Mouse (Mus musculus): ENCODE measurements around the gene Clec9a. TPM values are rescaled to one million over a fixed set of nuclear protein-coding genes. Genes with fewer than 3 reads are reported as not detected.
A peak's percentile ranks its signal among the peaks of the same experiment; 100 is the strongest.

The Clec9a gene
- polyA plus RNA-seq, 1 experiment from 2014 or later: 0.19 TPM

- Histone ChIP-seq H3K36me3 (ENCODE audit: control insufficient read depth, insufficient read depth) (no peaks in the 10 kb centered on the region), H3K4me3 (replicated peaks; ENCODE audit: low read length) (no peak overlapping the region), H3K4me1 (replicated peaks; ENCODE audit: control insufficient read depth, insufficient read depth, low read length) (no peaks in the 10 kb centered on the region), H3K4me2 (ENCODE audit: low read length) (no peak overlapping the region), H3K27me3 (replicated peaks; ENCODE audit: control insufficient read depth, insufficient read depth, low read length) (no peaks in the 10 kb centered on the region), H3K9me3 (ENCODE audit: control insufficient read depth, low read length) (no peaks in the 10 kb centered on the region), H3K27ac (ENCODE audit: low read length) (no peak overlapping the region), H3K9ac (replicated peaks; ENCODE audit: low read depth, low read length) (no peak overlapping the region)
- no peak for ATAC-seq
- 88% methylated on average over 1 of the region's 1 CpGs for WGBS
These were observed 5.5 kb downstream of the Clec9a start for GRCm38 (mm10) chr6:129414177-129414576.

GRCm38 (mm10) chr6:129422311-129422710 lies 13.6 kb downstream of the Clec9a start:
- H3K27me3 ChIP-seq (replicated peaks; ENCODE audit: control insufficient read depth, insufficient read depth, low read length): no peaks in the 10 kb centered on the region
- H3K27ac ChIP-seq (ENCODE audit: low read length): no peak overlapping the region
- H3K36me3 ChIP-seq (ENCODE audit: control insufficient read depth, insufficient read depth): no peaks in the 10 kb centered on the region
- H3K9me3 ChIP-seq (ENCODE audit: control insufficient read depth, low read length): no peaks in the 10 kb centered on the region
- no peak overlapping the region for H3K9ac ChIP-seq (replicated peaks; ENCODE audit: low read depth, low read length)
- no peaks in the 10 kb centered on the region for H3K4me1 ChIP-seq (replicated peaks; ENCODE audit: control insufficient read depth, insufficient read depth, low read length)
- WGBS: 92% methylated on average over 3 of the region's 3 CpGs
- ATAC-seq: no peak
- H3K4me3 ChIP-seq (replicated peaks; ENCODE audit: low read length): no peak overlapping the region
- H3K4me2 ChIP-seq (ENCODE audit: low read length): no peak overlapping the region

- H3K27me3 ChIP-seq (replicated peaks; ENCODE audit: control insufficient read depth, insufficient read depth, low read length): no peaks in the 10 kb centered on the region
- H3K4me1 ChIP-seq (replicated peaks; ENCODE audit: control insufficient read depth, insufficient read depth, low read length): no peaks in the 10 kb centered on the region
- WGBS: 63% methylated on average over 4 of the region's 4 CpGs
- H3K9me3 ChIP-seq (ENCODE audit: control insufficient read depth, low read length): no peaks in the 10 kb centered on the region
- H3K4me2 ChIP-seq (ENCODE audit: low read length): no peak overlapping the region
- H3K9ac ChIP-seq (replicated peaks; ENCODE audit: low read depth, low read length): no peak overlapping the region
- no peak overlapping the region for H3K27ac ChIP-seq (ENCODE audit: low read length)
- H3K4me3 ChIP-seq (replicated peaks; ENCODE audit: low read length): no peak overlapping the region
- peak; percentile 70 for ATAC-seq
- H3K36me3 ChIP-seq (ENCODE audit: control insufficient read depth, insufficient read depth): no peaks in the 10 kb centered on the region
These were observed 14.5 kb downstream of the Clec9a start for GRCm38 (mm10) chr6:129423040-129423733.

GRCm38 (mm10) chr6:129423734-129424072 lies 15.0 kb downstream of the Clec9a start:
- no peak overlapping the region for H3K27ac ChIP-seq (ENCODE audit: low read length)
- H3K4me2 ChIP-seq (ENCODE audit: low read length): no peak overlapping the region
- no peaks in the 10 kb centered on the region for H3K27me3 ChIP-seq (replicated peaks; ENCODE audit: control insufficient read depth, insufficient read depth, low read length)
- no peaks in the 10 kb centered on the region for H3K9me3 ChIP-seq (ENCODE audit: control insufficient read depth, low read length)
- no peaks in the 10 kb centered on the region for H3K36me3 ChIP-seq (ENCODE audit: control insufficient read depth, insufficient read depth)
- ATAC-seq: peak; percentile 89
- no peak overlapping the region for H3K9ac ChIP-seq (replicated peaks; ENCODE audit: low read depth, low read length)
- H3K4me3 ChIP-seq (replicated peaks; ENCODE audit: low read length): no peak overlapping the region
- 15% methylated on average over 1 of the region's 1 CpGs for WGBS
- no peaks in the 10 kb centered on the region for H3K4me1 ChIP-seq (replicated peaks; ENCODE audit: control insufficient read depth, insufficient read depth, low read length)

GRCm38 (mm10) chr6:129425217-129425616 lies 16.6 kb downstream of the Clec9a start:
- WGBS: 82% methylated on average over 5 of the region's 5 CpGs
- no peaks in the 10 kb centered on the region for H3K27me3 ChIP-seq (replicated peaks; ENCODE audit: control insufficient read depth, insufficient read depth, low read length)
- H3K4me2 ChIP-seq (ENCODE audit: low read length): no peak overlapping the region
- H3K9ac ChIP-seq (replicated peaks; ENCODE audit: low read depth, low read length): no peak overlapping the region
- H3K4me1 ChIP-seq (replicated peaks; ENCODE audit: control insufficient read depth, insufficient read depth, low read length): no peaks in the 10 kb centered on the region
- no peak overlapping the region for H3K27ac ChIP-seq (ENCODE audit: low read length)
- no peaks in the 10 kb centered on the region for H3K9me3 ChIP-seq (ENCODE audit: control insufficient read depth, low read length)
- ATAC-seq: no peak
- no peak overlapping the region for H3K4me3 ChIP-seq (replicated peaks; ENCODE audit: low read length)
- no peaks in the 10 kb centered on the region for H3K36me3 ChIP-seq (ENCODE audit: control insufficient read depth, insufficient read depth)

- H3K9me3 ChIP-seq (ENCODE audit: control insufficient read depth, low read length): no peaks in the 10 kb centered on the region
- no peak overlapping the region for H3K27ac ChIP-seq (ENCODE audit: low read length)
- H3K27me3 ChIP-seq (replicated peaks; ENCODE audit: control insufficient read depth, insufficient read depth, low read length): no peaks in the 10 kb centered on the region
- no peak overlapping the region for H3K4me3 ChIP-seq (replicated peaks; ENCODE audit: low read length)
- no peak overlapping the region for H3K9ac ChIP-seq (replicated peaks; ENCODE audit: low read depth, low read length)
- no peaks in the 10 kb centered on the region for H3K4me1 ChIP-seq (replicated peaks; ENCODE audit: control insufficient read depth, insufficient read depth, low read length)
- 33% methylated on average over 5 of the region's 5 CpGs for WGBS
- no peak for ATAC-seq
- H3K4me2 ChIP-seq (ENCODE audit: low read length): no peak overlapping the region
- no peaks in the 10 kb centered on the region for H3K36me3 ChIP-seq (ENCODE audit: control insufficient read depth, insufficient read depth)
These were observed 17.1 kb downstream of the Clec9a start for GRCm38 (mm10) chr6:129425812-129426211.

- no peak overlapping the region for H3K9ac ChIP-seq (replicated peaks; ENCODE audit: low read depth, low read length)
- H3K27me3 ChIP-seq (replicated peaks; ENCODE audit: control insufficient read depth, insufficient read depth, low read length): no peaks in the 10 kb centered on the region
- ATAC-seq: no peak
- 85% methylated on average over 4 of the region's 4 CpGs for WGBS
- no peaks in the 10 kb centered on the region for H3K9me3 ChIP-seq (ENCODE audit: control insufficient read depth, low read length)
- no peak overlapping the region for H3K4me3 ChIP-seq (replicated peaks; ENCODE audit: low read length)
- H3K4me2 ChIP-seq (ENCODE audit: low read length): no peak overlapping the region
- H3K27ac ChIP-seq (ENCODE audit: low read length): no peak overlapping the region
- H3K4me1 ChIP-seq (replicated peaks; ENCODE audit: control insufficient read depth, insufficient read depth, low read length): no peaks in the 10 kb centered on the region
- H3K36me3 ChIP-seq (ENCODE audit: control insufficient read depth, insufficient read depth): no peaks in the 10 kb centered on the region
These were observed 18.6 kb downstream of the Clec9a start for GRCm38 (mm10) chr6:129427281-129427680.

GRCm38 (mm10) chr6:129434239-129434638 lies 25.6 kb downstream of the Clec9a start:
- ATAC-seq: no peak
- WGBS: 46% methylated on average over 5 of the region's 5 CpGs

GRCm38 (mm10) chr6:129436025-129436424 lies 27.4 kb downstream of the Clec9a start:
- WGBS: 88% methylated on average over 3 of the region's 3 CpGs
- Histone ChIP-seq H3K36me3 (ENCODE audit: control insufficient read depth, insufficient read depth) (no peaks in the 10 kb centered on the region), H3K4me2 (ENCODE audit: low read length) (no peak overlapping the region), H3K4me3 (replicated peaks; ENCODE audit: low read length) (no peak overlapping the region), H3K27me3 (replicated peaks; ENCODE audit: control insufficient read depth, insufficient read depth, low read length) (no peaks in the 10 kb centered on the region), H3K9me3 (ENCODE audit: control insufficient read depth, low read length) (no peaks in the 10 kb centered on the region), H3K27ac (ENCODE audit: low read length) (no peak overlapping the region), H3K9ac (replicated peaks; ENCODE audit: low read depth, low read length) (no peak overlapping the region), H3K4me1 (replicated peaks; ENCODE audit: control insufficient read depth, insufficient read depth, low read length) (no peaks in the 10 kb centered on the region)
- no peak for ATAC-seq

More at GRCm38 (mm10) chr6:129434239-129434638, 25.6 kb downstream of the Clec9a start:
- Histone ChIP-seq H3K36me3 (ENCODE audit: control insufficient read depth, insufficient read depth) (no peaks in the 10 kb centered on the region), H3K9ac (replicated peaks; ENCODE audit: low read depth, low read length) (no peak overlapping the region), H3K27me3 (replicated peaks; ENCODE audit: control insufficient read depth, insufficient read depth, low read length) (no peaks in the 10 kb centered on the region), H3K9me3 (ENCODE audit: control insufficient read depth, low read length) (no peaks in the 10 kb centered on the region), H3K4me3 (replicated peaks; ENCODE audit: low read length) (no peak overlapping the region), H3K4me2 (ENCODE audit: low read length) (no peak overlapping the region), H3K4me1 (replicated peaks; ENCODE audit: control insufficient read depth, insufficient read depth, low read length) (no peaks in the 10 kb centered on the region), H3K27ac (ENCODE audit: low read length) (no peak overlapping the region)

- H3K9ac ChIP-seq (replicated peaks; ENCODE audit: low read depth, low read length): no peak overlapping the region
- H3K4me1 ChIP-seq (replicated peaks; ENCODE audit: control insufficient read depth, insufficient read depth, low read length): no peaks in the 10 kb centered on the region
- no peak overlapping the region for H3K4me2 ChIP-seq (ENCODE audit: low read length)
- ATAC-seq: no peak
- no peaks in the 10 kb centered on the region for H3K36me3 ChIP-seq (ENCODE audit: control insufficient read depth, insufficient read depth)
- no peak overlapping the region for H3K4me3 ChIP-seq (replicated peaks; ENCODE audit: low read length)
- H3K27me3 ChIP-seq (replicated peaks; ENCODE audit: control insufficient read depth, insufficient read depth, low read length): no peaks in the 10 kb centered on the region
- H3K27ac ChIP-seq (ENCODE audit: low read length): no peak overlapping the region
- WGBS: 90% methylated on average over 2 of the region's 2 CpGs
- no peaks in the 10 kb centered on the region for H3K9me3 ChIP-seq (ENCODE audit: control insufficient read depth, low read length)
These were observed 29.4 kb downstream of the Clec9a start for GRCm38 (mm10) chr6:129438033-129438432.
